Mouse (Mus musculus) liver, adult (tissue): ENCODE results near the gene Zdhhc6.
A peak's percentile ranks its signal among the peaks of the same experiment; 100 is the strongest.

Experiments
- GATA4 ChIP-seq: IDR thresholded peaks from 2 replicates; pipeline ENCODE4 v1.6.1; 2014; ENCODE audit warnings: mild to moderate bottlenecking, low read length; ENCODE audit not compliant: insufficient replicate concordance

Gene Zdhhc6

GRCm38 (mm10) chr19:55253239-55253569, 62.6 kb downstream of the Zdhhc6 start:
- TF ChIP-seq GATA4, result no peak

- no peak for TF ChIP-seq GATA4
Observed at GRCm38 (mm10) chr19:55251383-55252124, 64.3 kb downstream of the Zdhhc6 start, which contains the start of gene Acsl5. Gene Acsl5 (plus strand): TSS chr19:55251938.

GRCm38 (mm10) chr19:55250451-55250850, 65.4 kb downstream of the Zdhhc6 start:
- TF ChIP-seq GATA4, result no peak

- TF ChIP-seq GATA4, result peak; percentile 5; the same call in 1 of the 2 replicates
Observed at GRCm38 (mm10) chr19:55247991-55248520, 67.8 kb downstream of the Zdhhc6 start.

GRCm38 (mm10) chr19:55247563-55247962, 68.3 kb downstream of the Zdhhc6 start:
- TF ChIP-seq GATA4, result no peak

GRCm38 (mm10) chr19:55244791-55245231, 71.0 kb downstream of the Zdhhc6 start:
- TF ChIP-seq GATA4, result peak; percentile 81; the same call in 1 of the 2 replicates

GRCm38 (mm10) chr19:55241186-55241645, 74.6 kb downstream of the Zdhhc6 start, which contains the start of gene Gucy2g:
Gene Gucy2g (minus strand): TSS chr19:55241236.
- TF ChIP-seq GATA4, result no peak

- TF ChIP-seq GATA4, result no peak
Observed at GRCm38 (mm10) chr19:55239766-55240426, 75.9 kb downstream of the Zdhhc6 start.

GRCm38 (mm10) chr19:55236564-55236963, 79.3 kb downstream of the Zdhhc6 start:
- no peak for TF ChIP-seq GATA4

- TF ChIP-seq GATA4, result no peak
Observed at GRCm38 (mm10) chr19:55236026-55236425, 79.8 kb downstream of the Zdhhc6 start.

GRCm38 (mm10) chr19:55232136-55232535, 83.7 kb downstream of the Zdhhc6 start:
- peak; percentile 91; the same call in 1 of the 2 replicates for TF ChIP-seq GATA4

- no peak for TF ChIP-seq GATA4
Observed at GRCm38 (mm10) chr19:55231081-55231480, 84.8 kb downstream of the Zdhhc6 start.

- no peak for TF ChIP-seq GATA4
Observed at GRCm38 (mm10) chr19:55227135-55227534, 88.7 kb downstream of the Zdhhc6 start.

- no peak for TF ChIP-seq GATA4
Observed at GRCm38 (mm10) chr19:55226621-55227020, 89.2 kb downstream of the Zdhhc6 start.

GRCm38 (mm10) chr19:55222268-55222667, 93.6 kb downstream of the Zdhhc6 start:
- no peak for TF ChIP-seq GATA4
